Mouse (Mus musculus) CD4-positive, CD25-positive, alpha-beta regulatory T cell (primary cell): ENCODE results near the gene Tssk1. TPM values are rescaled to one million over a fixed set of nuclear protein-coding genes. Genes with fewer than 3 reads are reported as not detected.

Experiments
- polyA plus RNA-seq: library from polyadenylated mRNA; unstranded; fragments of 100-300 nt; shearing (Covaris generic); gene quantifications from one replicate; pipeline ENCODE4 v1.2.1, GENCODE M21; 2017

The Tssk1 gene
- 0.05 TPM for polyA plus RNA-seq

GRCm38 (mm10) chr16:17893923-17894322, at the start of gene Tssk1:
Gene Tssk1 (plus strand): TSS chr16:17894223.

GRCm38 (mm10) chr16:17891567-17891959, 2.5 kb upstream of the Tssk1 start, which contains the start of gene Gm20518:
Gene Gm20518 (minus strand): TSS chr16:17891671.

GRCm38 (mm10) chr16:17898462-17898861, 4.4 kb downstream of the Tssk1 start, which contains the start of the genes Dgcr2 and Tssk2:
Gene Dgcr2 (minus strand): TSS chr16:17898562.
Gene Tssk2 (plus strand): TSS chr16:17898637.

GRCm38 (mm10) chr16:17911052-17911595, 17.1 kb downstream of the Tssk1 start, which contains the start of gene Ess2:
Gene Ess2 (minus strand): TSS chr16:17911348.

GRCm38 (mm10) chr16:17914307-17915249, 20.6 kb downstream of the Tssk1 start, which contains the start of gene Gsc2:
Gene Gsc2 (minus strand): TSS chr16:17915059.

GRCm38 (mm10) chr16:17928087-17928580, 34.1 kb downstream of the Tssk1 start, which contains the start of gene Slc25a1:
Gene Slc25a1 (minus strand): TSS chr16:17928219.

Other genes starting within 250 kb of the Tssk1 start
- 0.72 TPM for gene Ccdc74a, start 247.8 kb upstream of the Tssk1 start, polyA plus RNA-seq
- 134 TPM for gene Med15, start 161.3 kb upstream of the Tssk1 start, polyA plus RNA-seq
- 19.7 TPM for gene Klhl22, start 134.6 kb upstream of the Tssk1 start, polyA plus RNA-seq
- not detected for gene Scarf2, start 96.9 kb upstream of the Tssk1 start, polyA plus RNA-seq
- 0.28 TPM for gene B830017H08Rik, start 61.1 kb upstream of the Tssk1 start, polyA plus RNA-seq
- gene Car15, start 55.9 kb upstream of the Tssk1 start, polyA plus RNA-seq = 2.7 TPM
- gene Gm20518, start 2.6 kb upstream of the Tssk1 start, polyA plus RNA-seq = 0.34 TPM
- gene Dgcr2, start 4.3 kb downstream of the Tssk1 start, polyA plus RNA-seq = 63.7 TPM
- not detected for gene Tssk2, start 4.4 kb downstream of the Tssk1 start, polyA plus RNA-seq
- 75.6 TPM for gene Ess2, start 17.1 kb downstream of the Tssk1 start, polyA plus RNA-seq
- not detected for gene Gsc2, start 20.8 kb downstream of the Tssk1 start, polyA plus RNA-seq
- gene Slc25a1, start 34.0 kb downstream of the Tssk1 start, polyA plus RNA-seq = 58.4 TPM
- gene Vpreb2, start 86.2 kb downstream of the Tssk1 start, polyA plus RNA-seq = not detected
- gene Dgcr6, start 158.6 kb downstream of the Tssk1 start, polyA plus RNA-seq = 34.4 TPM
- 4.8 TPM for gene Prodh, start 196.0 kb downstream of the Tssk1 start, polyA plus RNA-seq
- not detected for gene Rtn4r, start 233.4 kb downstream of the Tssk1 start, polyA plus RNA-seq